Mouse (Mus musculus): ENCODE measurements at regions not wholly inside any gene's neighbourhood (a gene's known extent, or its start where the extent isn't known, plus 50 kb on each side); places are given as distances from the start of the nearest gene placed in this dataset.
A peak's percentile ranks its signal among the peaks of the same experiment; 100 is the strongest.

- DNase-seq (ENCODE audit: inconsistent age in 2 of 2, low spot score in 1 of 2): no peak
These were observed 151.8 kb downstream of the Cyp26b1 start for GRCm38 (mm10) chr6:84441721-84442480.

- no peak for DNase-seq (ENCODE audit: inconsistent age in 2 of 2, low spot score in 1 of 2)
These were observed 157.0 kb downstream of the Cyp26b1 start for GRCm38 (mm10) chr6:84436716-84437115.

- peak; percentile 30 to 80 for DNase-seq (ENCODE audit: inconsistent age in 2 of 2, low spot score in 1 of 2)
These were observed 159.2 kb downstream of the Cyp26b1 start for GRCm38 (mm10) chr6:84434532-84434931.

- DNase-seq (ENCODE audit: inconsistent age in 2 of 2, low spot score in 1 of 2): no peak
These were observed 162.1 kb downstream of the Cyp26b1 start for GRCm38 (mm10) chr6:84431622-84431955.

- DNase-seq (ENCODE audit: inconsistent age in 2 of 2, low spot score in 1 of 2): no peak
These were observed 162.6 kb downstream of the Cyp26b1 start for GRCm38 (mm10) chr6:84430925-84431621.

GRCm38 (mm10) chr6:84430146-84430545, 163.6 kb downstream of the Cyp26b1 start:
- DNase-seq (ENCODE audit: inconsistent age in 2 of 2, low spot score in 1 of 2): no peak

- DNase-seq (ENCODE audit: inconsistent age in 2 of 2, low spot score in 1 of 2): no peak
These were observed 164.5 kb downstream of the Cyp26b1 start for GRCm38 (mm10) chr6:84429247-84429646.

GRCm38 (mm10) chr6:84426691-84427090, 167.0 kb downstream of the Cyp26b1 start:
- peak in 1 of 2 experiments; percentile 36 for DNase-seq (ENCODE audit: inconsistent age in 2 of 2, low spot score in 1 of 2)

GRCm38 (mm10) chr6:84425823-84426222, 167.9 kb downstream of the Cyp26b1 start:
- peak; percentile 51 to 74 for DNase-seq (ENCODE audit: inconsistent age in 2 of 2, low spot score in 1 of 2)

- DNase-seq (ENCODE audit: inconsistent age in 2 of 2, low spot score in 1 of 2): no peak
These were observed 170.8 kb downstream of the Cyp26b1 start for GRCm38 (mm10) chr6:84422946-84423345.

GRCm38 (mm10) chr6:84419691-84420090, 174.0 kb downstream of the Cyp26b1 start:
- DNase-seq (ENCODE audit: inconsistent age in 2 of 2, low spot score in 1 of 2): no peak

GRCm38 (mm10) chr6:84419281-84419680, 174.4 kb downstream of the Cyp26b1 start:
- DNase-seq (ENCODE audit: inconsistent age in 2 of 2, low spot score in 1 of 2): no peak

GRCm38 (mm10) chr6:84416992-84417636, 176.6 kb downstream of the Cyp26b1 start:
- DNase-seq (ENCODE audit: inconsistent age in 2 of 2, low spot score in 1 of 2): no peak

- DNase-seq (ENCODE audit: inconsistent age in 2 of 2, low spot score in 1 of 2): no peak
These were observed 179.3 kb downstream of the Cyp26b1 start for GRCm38 (mm10) chr6:84414400-84414799.

GRCm38 (mm10) chr6:84409863-84410513, 183.7 kb downstream of the Cyp26b1 start:
- no peak for DNase-seq (ENCODE audit: inconsistent age in 2 of 2, low spot score in 1 of 2)

GRCm38 (mm10) chr6:84408513-84408912, 185.2 kb downstream of the Cyp26b1 start:
- DNase-seq (ENCODE audit: inconsistent age in 2 of 2, low spot score in 1 of 2): no peak

- DNase-seq (ENCODE audit: inconsistent age in 2 of 2, low spot score in 1 of 2): peak; percentile 39 to 84
These were observed 185.9 kb downstream of the Cyp26b1 start for GRCm38 (mm10) chr6:84407773-84408172.

- DNase-seq (ENCODE audit: inconsistent age in 2 of 2, low spot score in 1 of 2): peak in 1 of 2 experiments; percentile 61
These were observed 189.0 kb downstream of the Cyp26b1 start for GRCm38 (mm10) chr6:84404695-84405094.

GRCm38 (mm10) chr6:84402431-84402830, 191.3 kb downstream of the Cyp26b1 start:
- no peak for DNase-seq (ENCODE audit: inconsistent age in 2 of 2, low spot score in 1 of 2)

- DNase-seq (ENCODE audit: inconsistent age in 2 of 2, low spot score in 1 of 2): no peak
These were observed 199.1 kb downstream of the Cyp26b1 start for GRCm38 (mm10) chr6:84394496-84395090.
